Mouse (Mus musculus) forebrain, embryonic 16.5 days (tissue): ENCODE results near the gene Tmem72. TPM values are rescaled to one million over a fixed set of nuclear protein-coding genes. Genes with fewer than 3 reads are reported as not detected.

Source experiments
- ATAC-seq: fragments of 200-750 bp; cut with Nextera tagmentation; 2 replicates; pipeline ENCODE4 v1.8.0; 2017; ENCODE audit warnings: mild to moderate bottlenecking, moderate library complexity
- H3K27ac ChIP-seq: fragments of 300-500 bp; sonication (generic); 2 replicates; pipeline ENCODE4 v1.5.1; 2014; ENCODE audit warnings: low read length, control low read depth
- H3K27me3 ChIP-seq: fragments of 300-500 bp; sonication (generic); replicated peaks from 2 replicates; pipeline ENCODE4 v1.6.1; 2014; ENCODE audit warnings: low read length; ENCODE audit not compliant: control insufficient read depth, insufficient read depth
- H3K36me3 ChIP-seq: fragments of 300-500 bp; sonication (generic); 2 replicates; pipeline ENCODE4 v1.6.1; 2014; ENCODE audit not compliant: control insufficient read depth, insufficient read depth
- H3K4me1 ChIP-seq: fragments of 300-500 bp; sonication (generic); replicated peaks from 2 replicates; pipeline ENCODE4 v1.6.1; 2014; ENCODE audit warnings: low read length; ENCODE audit not compliant: control insufficient read depth, insufficient read depth
- H3K4me2 ChIP-seq: fragments of 300-500 bp; sonication (generic); 2 replicates; pipeline ENCODE4 v1.6.1; 2014; ENCODE audit warnings: mild to moderate bottlenecking, low read length, control low read depth
- H3K4me3 ChIP-seq: fragments of 300-500 bp; sonication (generic); replicated peaks from 2 replicates; pipeline ENCODE4 v1.5.1; 2014; ENCODE audit warnings: mild to moderate bottlenecking, low read length, control low read depth
- H3K9ac ChIP-seq: fragments of 300-500 bp; sonication (generic); replicated peaks from 2 replicates; pipeline ENCODE4 v1.6.1; 2014; ENCODE audit warnings: low read depth, low read length, control low read depth
- H3K9me3 ChIP-seq: fragments of 300-500 bp; sonication (generic); 2 replicates; pipeline ENCODE4 v1.6.1; 2016; ENCODE audit warnings: low read length; ENCODE audit not compliant: control insufficient read depth
- WGBS: fragments of 180-500 bp; shearing (Covaris S2); extraction: QIAGEN DNeasy Blood & Tissue Kit; methylation state at CpG from one replicate; pipeline ENCODE4 v1.1.7; 2014; 5-methylcytosine and 5-hydroxymethylcytosine counted together
- polyA plus RNA-seq: library from polyadenylated mRNA; unstranded; fragments of >200 nt; fragmentation: Nextera tagmentation; extraction: Ambion mirVana; gene quantifications from 2 replicates; pipeline ENCODE4 v1.2.1, GENCODE M21; 2015

Tmem72 gene
- polyA plus RNA-seq, 1 experiment from 2014 or later, result 1.4 TPM

GRCm38 (mm10) chr6:116672349-116672748, 44.4 kb downstream of the Tmem72 start:
- 80% methylated on average over 5 of the region's 5 CpGs for WGBS
- H3K4me1 ChIP-seq, result peaks cover 32% of the 10 kb centered on the region
- no peaks in the 10 kb centered on the region for H3K9me3 ChIP-seq
- no peaks in the 10 kb centered on the region for H3K36me3 ChIP-seq
- H3K4me2 ChIP-seq, result 0 out of 2 replicates have a peak overlapping the region, but pooled peaks have one; percentile 8
- H3K27ac ChIP-seq, result no peak overlapping the region
- no peaks in the 10 kb centered on the region for H3K27me3 ChIP-seq
- no peak for ATAC-seq
- H3K4me3 ChIP-seq, result no peak overlapping the region
- H3K9ac ChIP-seq, result no peak overlapping the region

- ATAC-seq, result no peak
These were observed 44.9 kb downstream of the Tmem72 start for GRCm38 (mm10) chr6:116671768-116672167.

GRCm38 (mm10) chr6:116671031-116671430, 45.7 kb downstream of the Tmem72 start:
- Histone ChIP-seq H3K27me3 (no peaks in the 10 kb centered on the region), H3K9ac (no peak overlapping the region), H3K36me3 (no peaks in the 10 kb centered on the region), H3K27ac (no peak overlapping the region), H3K4me1 (peaks cover 37% of the 10 kb centered on the region), H3K9me3 (no peaks in the 10 kb centered on the region), H3K4me3 (no peak overlapping the region), H3K4me2 (0 out of 2 replicates have a peak overlapping the region, but pooled peaks have one; percentile 2)
- WGBS, result 15% methylated on average over 5 of the region's 5 CpGs
- no peak for ATAC-seq

More at GRCm38 (mm10) chr6:116671768-116672167, 44.9 kb downstream of the Tmem72 start:
- Histone ChIP-seq H3K9ac (no peak overlapping the region), H3K27ac (no peak overlapping the region), H3K4me1 (peaks cover 37% of the 10 kb centered on the region), H3K27me3 (no peaks in the 10 kb centered on the region), H3K4me2 (no peak overlapping the region), H3K4me3 (no peak overlapping the region), H3K9me3 (no peaks in the 10 kb centered on the region), H3K36me3 (no peaks in the 10 kb centered on the region)
- WGBS, result 78% methylated on average over 4 of the region's 4 CpGs

GRCm38 (mm10) chr6:116670144-116670543, 46.6 kb downstream of the Tmem72 start:
- WGBS, result 8% methylated on average over 6 of the region's 6 CpGs
- no peak overlapping the region for H3K4me2 ChIP-seq
- H3K27me3 ChIP-seq, result no peaks in the 10 kb centered on the region
- no peak overlapping the region; the same call in 1 of the 2 replicates for H3K9ac ChIP-seq
- no peak overlapping the region for H3K4me3 ChIP-seq
- peaks cover 37% of the 10 kb centered on the region for H3K4me1 ChIP-seq
- peak; percentile 24; the same call in 1 of the 2 replicates for ATAC-seq
- no peaks in the 10 kb centered on the region for H3K36me3 ChIP-seq
- H3K9me3 ChIP-seq, result no peaks in the 10 kb centered on the region
- H3K27ac ChIP-seq, result peak overlapping the region; percentile 41; the same call in 1 of the 2 replicates

GRCm38 (mm10) chr6:116668682-116669470, 47.8 kb downstream of the Tmem72 start:
- WGBS, result 61% methylated on average over 11 of the region's 11 CpGs
- H3K36me3 ChIP-seq, result no peaks in the 10 kb centered on the region
- H3K9me3 ChIP-seq, result no peaks in the 10 kb centered on the region
- no peaks in the 10 kb centered on the region for H3K27me3 ChIP-seq
- no peak overlapping the region for H3K9ac ChIP-seq
- no peak overlapping the region for H3K4me2 ChIP-seq
- ATAC-seq, result no peak
- no peak overlapping the region for H3K4me3 ChIP-seq
- H3K4me1 ChIP-seq, result peaks cover 29% of the 10 kb centered on the region
- H3K27ac ChIP-seq, result no peak overlapping the region

GRCm38 (mm10) chr6:116667382-116667781, 49.3 kb downstream of the Tmem72 start:
- WGBS, result 63% methylated on average over 3 of the region's 3 CpGs
- Histone ChIP-seq H3K4me1 (peaks cover 21% of the 10 kb centered on the region), H3K9ac (no peak overlapping the region), H3K27me3 (no peaks in the 10 kb centered on the region), H3K4me2 (no peak overlapping the region), H3K27ac (no peak overlapping the region), H3K36me3 (no peaks in the 10 kb centered on the region), H3K9me3 (no peaks in the 10 kb centered on the region), H3K4me3 (no peak overlapping the region)
- no peak for ATAC-seq

- H3K9ac ChIP-seq, result no peak overlapping the region
- H3K27me3 ChIP-seq, result no peaks in the 10 kb centered on the region
- H3K9me3 ChIP-seq, result no peaks in the 10 kb centered on the region
- H3K4me2 ChIP-seq, result no peak overlapping the region
- peaks cover 21% of the 10 kb centered on the region for H3K4me1 ChIP-seq
- ATAC-seq, result peak; percentile 22
- H3K36me3 ChIP-seq, result no peaks in the 10 kb centered on the region
- H3K27ac ChIP-seq, result no peak overlapping the region
- H3K4me3 ChIP-seq, result no peak overlapping the region
- 13% methylated on average over 3 of the region's 3 CpGs for WGBS
These were observed 49.8 kb downstream of the Tmem72 start for GRCm38 (mm10) chr6:116666892-116667291.

- no peak for ATAC-seq
- H3K27ac ChIP-seq, result no peak overlapping the region
- H3K36me3 ChIP-seq, result no peaks in the 10 kb centered on the region
- no peak overlapping the region for H3K4me3 ChIP-seq
- H3K27me3 ChIP-seq, result no peaks in the 10 kb centered on the region
- no peak overlapping the region for H3K9ac ChIP-seq
- peaks cover 21% of the 10 kb centered on the region for H3K4me1 ChIP-seq
- no peak overlapping the region for H3K4me2 ChIP-seq
- WGBS, result 46% methylated on average over 12 of the region's 12 CpGs
- no peaks in the 10 kb centered on the region for H3K9me3 ChIP-seq
These were observed 50.5 kb downstream of the Tmem72 start for GRCm38 (mm10) chr6:116666085-116666750.

- no peak overlapping the region for H3K4me2 ChIP-seq
- no peaks in the 10 kb centered on the region for H3K27me3 ChIP-seq
- H3K36me3 ChIP-seq, result no peaks in the 10 kb centered on the region
- H3K27ac ChIP-seq, result no peak overlapping the region
- no peak for ATAC-seq
- no peak overlapping the region for H3K4me3 ChIP-seq
- H3K9ac ChIP-seq, result no peak overlapping the region
- H3K9me3 ChIP-seq, result no peaks in the 10 kb centered on the region
- 82% methylated on average over 3 of the region's 3 CpGs for WGBS
- peaks cover 9% of the 10 kb centered on the region for H3K4me1 ChIP-seq
These were observed 51.9 kb downstream of the Tmem72 start for GRCm38 (mm10) chr6:116664830-116665229.
